Mouse (Mus musculus): ENCODE data around the gene Ccrl2.

The Ccrl2 gene

DNA sequence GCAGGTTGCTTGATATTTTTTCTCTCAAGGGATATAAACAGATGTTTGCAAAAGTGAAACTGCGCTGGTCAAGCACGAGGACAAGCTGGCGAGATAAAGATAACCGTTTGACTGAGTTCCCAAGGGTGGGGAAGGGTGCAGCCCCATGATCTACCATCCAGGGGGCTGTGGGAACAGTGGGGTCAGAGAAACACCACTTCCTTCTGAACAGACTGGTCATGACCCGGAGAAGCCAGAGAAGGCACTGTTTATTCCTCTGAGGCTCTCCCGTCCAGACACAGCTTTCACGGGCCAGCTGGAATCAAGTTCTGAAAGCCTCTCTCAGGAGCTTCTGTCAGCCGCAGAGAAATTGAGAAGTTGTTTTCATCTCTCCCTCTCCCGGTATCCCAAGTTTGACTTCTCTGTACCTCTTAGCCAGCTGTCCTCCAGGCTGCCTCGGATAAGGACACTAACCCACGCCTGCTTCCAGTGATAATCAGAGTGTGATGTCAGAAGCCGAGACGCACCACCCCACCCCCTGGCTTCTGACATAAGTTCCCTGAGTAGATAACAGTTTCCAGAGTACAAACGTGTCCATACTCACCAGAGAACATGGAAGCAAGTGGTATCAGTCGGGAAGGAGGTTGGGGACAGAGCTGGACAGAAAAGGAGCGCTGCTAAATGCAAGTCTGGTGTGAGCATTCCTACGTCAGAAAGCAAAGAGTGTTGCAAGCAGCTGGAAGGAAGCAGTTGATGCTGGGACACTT, at the start of gene Ccrl2:
Gene Ccrl2 (minus strand): TSS at position 722 of the 746 bp plus-strand sequence.
- peak; percentile 53 for DNase-seq (ENCODE audit: low spot score)

DNA sequence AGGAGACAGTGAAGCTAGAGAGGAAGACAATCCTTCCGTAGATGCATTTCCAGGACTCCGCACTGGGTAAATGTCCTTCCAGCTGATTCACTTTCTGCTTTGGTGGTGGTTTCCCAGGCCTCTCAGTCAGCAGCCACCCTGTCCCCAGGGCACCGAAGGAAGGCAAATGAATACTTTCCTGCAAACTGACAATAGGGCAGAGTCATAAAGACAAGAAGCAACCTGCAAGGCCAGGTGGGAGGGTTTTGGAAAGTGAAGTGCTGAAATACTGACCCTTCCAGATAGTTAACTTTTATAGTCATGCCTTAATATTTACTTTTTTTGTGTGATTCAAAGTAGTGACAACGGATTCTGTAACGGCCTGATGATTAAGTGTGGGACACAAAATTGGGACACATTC, 46.6 kb upstream of the Ccrl2 start:
- DNase-seq (ENCODE audit: low spot score) = no peak

DNA sequence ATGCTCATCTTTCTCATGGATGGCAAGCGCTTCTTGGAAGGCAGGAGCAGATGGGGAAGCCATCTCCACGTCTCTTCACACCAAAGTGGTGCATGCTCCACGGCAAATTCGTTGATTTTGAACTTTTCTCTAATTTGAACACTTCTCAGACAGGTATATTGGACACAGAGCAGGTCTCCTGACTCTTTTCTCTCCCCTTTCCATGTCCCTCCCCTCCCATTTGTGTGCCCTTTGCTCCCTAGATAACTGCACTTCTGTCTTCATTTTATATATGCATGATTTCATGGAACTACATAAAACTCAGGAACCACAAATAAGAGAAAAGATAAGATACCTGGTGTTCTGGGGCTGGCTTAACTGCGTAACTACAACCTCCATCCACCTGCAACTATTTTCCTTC, 46.0 kb upstream of the Ccrl2 start:
- no peak for DNase-seq (ENCODE audit: low spot score)

DNA sequence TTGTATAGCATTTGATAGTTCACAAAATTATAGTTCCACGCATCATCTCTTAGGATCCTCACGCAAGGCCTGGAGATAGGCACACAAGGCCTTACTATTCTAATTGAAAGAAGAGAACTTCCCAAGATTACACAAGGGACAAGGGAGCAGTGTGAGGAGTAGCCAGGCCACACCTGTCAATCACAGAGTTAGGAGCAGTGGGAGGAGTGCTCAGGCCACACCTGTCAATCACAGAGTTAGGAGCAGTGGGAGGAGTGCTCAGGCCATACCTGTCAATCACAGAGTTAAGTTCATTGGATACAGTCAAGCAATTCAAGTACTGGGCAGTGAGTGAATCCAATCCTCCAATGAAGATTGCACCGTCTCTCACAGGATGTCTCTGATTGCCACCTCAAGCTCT, 43.1 kb upstream of the Ccrl2 start:
- DNase-seq (ENCODE audit: low spot score) = no peak

DNA sequence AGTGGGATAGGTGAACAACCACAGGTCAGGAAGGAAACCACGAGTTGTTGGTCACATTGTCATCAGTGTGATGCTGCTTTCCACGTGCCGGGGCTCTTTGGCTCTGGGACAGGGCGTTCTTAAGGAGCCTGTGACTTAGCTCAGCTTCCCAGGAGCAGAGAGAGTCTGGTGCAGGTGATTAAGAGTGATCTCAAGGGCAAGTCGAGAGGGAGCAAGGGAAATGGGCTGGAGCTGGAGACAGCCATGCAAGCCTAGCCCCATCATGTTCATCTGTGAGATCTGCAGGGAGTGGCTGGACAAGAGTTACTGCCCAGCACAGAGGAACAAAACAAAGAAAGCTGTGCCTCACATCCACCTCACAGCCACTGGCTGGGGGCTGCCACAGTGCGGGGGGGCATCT, 40.2 kb upstream of the Ccrl2 start:
- DNase-seq (ENCODE audit: low spot score) = no peak

DNA sequence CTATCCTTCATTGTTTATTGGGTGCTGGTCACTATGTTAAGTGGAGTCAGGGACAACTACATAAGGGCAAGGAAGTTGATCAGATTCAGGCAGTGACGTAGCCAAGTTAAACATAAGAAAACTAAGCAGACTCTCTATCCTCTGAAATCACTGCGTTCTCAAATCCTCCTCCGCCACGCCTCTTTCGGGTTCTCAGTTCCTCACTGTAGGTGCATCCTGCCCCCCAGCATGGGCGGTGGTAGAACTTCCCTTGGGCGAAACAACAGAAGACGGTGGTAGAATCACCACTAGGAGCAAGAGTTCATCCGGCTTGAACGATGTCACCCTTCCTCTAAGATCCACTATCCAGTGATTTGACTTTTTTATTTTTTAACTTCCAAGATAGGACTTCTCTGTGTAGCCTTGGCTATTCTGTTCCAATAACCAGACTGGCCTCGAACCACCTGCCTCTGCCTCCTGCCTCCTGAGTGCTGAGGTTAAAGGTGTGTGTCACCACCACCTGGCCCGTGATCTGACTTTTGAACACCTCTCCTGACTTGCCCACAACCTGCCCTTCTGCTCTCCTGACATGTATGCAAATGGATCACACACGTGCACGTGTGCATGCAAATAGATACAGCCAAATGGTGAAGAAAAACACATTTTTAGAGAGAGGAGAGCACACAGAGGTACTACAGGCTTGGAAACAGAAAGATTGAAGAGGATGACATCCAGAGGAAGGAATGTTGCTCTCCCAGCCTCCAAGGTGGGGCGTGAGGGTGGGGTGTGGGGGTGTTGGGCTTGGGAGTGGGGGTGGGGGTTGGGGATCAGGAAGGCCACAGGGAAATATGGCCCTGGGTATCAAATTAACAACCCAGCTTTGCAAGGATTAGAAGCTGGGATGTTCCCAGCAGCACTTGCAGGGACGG, 39.4 kb upstream of the Ccrl2 start:
- no peak for DNase-seq (ENCODE audit: low spot score)

DNA sequence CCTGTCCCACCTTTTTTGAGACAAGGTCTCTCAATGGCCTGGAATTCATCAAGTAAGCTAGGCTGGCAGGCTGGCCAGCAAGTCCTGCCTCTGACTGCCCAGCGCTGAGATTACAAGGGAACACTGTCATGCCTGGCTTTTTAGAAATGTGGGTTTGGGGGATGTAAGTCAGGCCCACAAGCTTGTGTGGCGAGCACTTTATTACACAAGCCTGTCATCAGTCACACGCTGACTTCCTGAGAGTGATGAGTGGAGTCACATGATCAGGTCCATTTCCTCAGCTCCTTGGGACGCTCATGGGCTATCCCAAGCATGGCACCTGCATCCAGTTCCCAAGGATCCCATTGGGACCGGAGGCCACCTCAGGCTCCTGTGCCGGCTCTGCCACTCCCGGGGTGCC, 38.4 kb upstream of the Ccrl2 start:
- DNase-seq (ENCODE audit: low spot score) = no peak

DNA sequence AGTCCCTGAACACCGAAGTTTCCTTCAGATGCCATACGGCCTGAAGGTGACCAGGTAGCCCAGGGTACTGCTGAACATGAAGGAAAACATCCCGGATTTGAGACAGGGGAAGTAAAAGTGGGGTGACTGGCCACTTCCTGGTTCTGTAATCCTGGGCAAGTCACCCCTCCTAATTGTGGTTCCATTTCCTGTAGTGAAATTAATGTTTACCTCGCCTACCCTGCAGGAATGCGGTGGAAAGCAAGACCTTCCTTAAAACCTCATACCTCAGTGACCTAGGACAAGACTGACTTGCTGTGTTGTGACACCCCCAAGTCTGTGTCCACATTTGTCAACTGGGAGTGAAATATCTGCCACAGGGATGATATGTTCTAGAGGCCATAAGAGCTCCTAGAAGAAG, 37.3 kb upstream of the Ccrl2 start:
- no peak for DNase-seq (ENCODE audit: low spot score)

DNA sequence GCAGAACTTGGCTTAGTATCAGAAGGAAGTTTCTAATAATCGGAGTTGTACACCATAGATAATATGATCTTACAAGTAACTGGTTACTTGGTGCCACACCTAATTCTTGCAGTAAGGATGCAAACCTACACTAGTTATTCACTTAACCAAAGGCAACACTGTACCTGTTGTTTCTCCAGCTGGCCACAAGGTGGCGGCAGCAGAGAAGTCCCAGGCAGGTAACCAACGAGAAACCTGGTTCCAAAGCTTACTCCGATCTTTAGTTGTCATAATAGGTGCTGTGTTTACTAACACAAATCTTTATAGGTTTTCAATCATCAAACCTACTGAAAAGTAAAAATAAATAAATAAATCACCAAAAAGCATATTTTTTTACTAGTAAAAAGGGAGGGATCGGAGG, 35.8 kb upstream of the Ccrl2 start:
- DNase-seq (ENCODE audit: low spot score) = peak; percentile 11

DNA sequence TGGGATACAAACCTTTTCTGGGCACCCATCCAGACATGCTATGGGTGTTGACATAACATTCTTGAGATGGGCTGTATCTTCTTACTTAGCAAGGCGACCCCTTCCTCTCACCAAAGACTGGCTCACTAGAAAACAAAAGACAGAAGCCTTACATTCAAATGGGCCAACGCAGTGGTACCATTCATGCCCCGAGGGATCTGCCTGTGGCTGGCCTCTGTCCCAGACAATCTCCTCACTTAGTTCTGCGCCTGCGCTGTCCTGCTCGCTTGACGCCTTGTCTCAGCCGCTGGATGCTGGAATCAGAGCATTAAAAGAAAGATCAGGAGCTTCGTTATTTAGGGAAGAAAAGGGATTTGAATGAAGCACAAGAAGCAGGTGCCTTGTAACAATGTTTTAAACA, 35.3 kb upstream of the Ccrl2 start:
- DNase-seq (ENCODE audit: low spot score) = no peak

DNA sequence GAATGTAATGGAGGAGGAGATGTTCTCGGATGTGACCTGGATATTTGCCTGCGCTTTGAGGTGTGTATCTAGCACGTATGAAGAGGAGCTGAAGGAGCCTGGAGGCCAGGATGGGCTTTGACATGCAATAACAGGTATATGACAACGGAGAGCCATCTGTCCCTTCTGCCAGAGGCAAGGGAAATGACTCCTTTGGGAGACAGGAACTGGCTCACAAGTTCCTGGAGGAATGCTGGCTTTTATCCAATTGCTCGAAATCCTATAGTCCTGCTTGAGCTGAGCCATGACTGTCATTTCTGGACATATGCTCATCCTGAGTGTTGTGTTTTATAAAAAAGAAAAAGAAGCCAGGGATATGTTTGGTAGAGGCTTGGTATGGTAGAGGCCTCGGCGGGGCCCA, 31.6 kb upstream of the Ccrl2 start:
- no peak for DNase-seq (ENCODE audit: low spot score)

DNA sequence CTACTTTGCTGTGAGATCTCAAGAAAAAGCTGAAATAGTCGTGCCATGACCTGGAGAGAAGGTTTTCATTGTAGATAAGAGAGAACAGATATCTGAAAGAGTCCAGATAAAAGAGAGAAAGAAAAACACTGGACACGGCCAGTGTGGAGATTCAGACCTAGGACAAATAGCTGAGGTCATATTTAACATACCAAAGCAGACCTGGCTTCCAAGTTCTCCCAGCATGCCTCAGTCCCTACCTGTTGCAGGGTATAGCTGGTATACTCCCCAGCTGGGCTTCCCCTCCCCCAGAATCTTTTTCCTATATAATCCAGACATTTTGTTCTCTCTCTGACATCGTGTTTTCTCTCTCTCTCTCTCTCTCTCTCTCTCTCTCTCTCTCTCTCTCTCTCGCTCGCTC, 30.6 kb upstream of the Ccrl2 start:
- DNase-seq (ENCODE audit: low spot score) = no peak

DNA sequence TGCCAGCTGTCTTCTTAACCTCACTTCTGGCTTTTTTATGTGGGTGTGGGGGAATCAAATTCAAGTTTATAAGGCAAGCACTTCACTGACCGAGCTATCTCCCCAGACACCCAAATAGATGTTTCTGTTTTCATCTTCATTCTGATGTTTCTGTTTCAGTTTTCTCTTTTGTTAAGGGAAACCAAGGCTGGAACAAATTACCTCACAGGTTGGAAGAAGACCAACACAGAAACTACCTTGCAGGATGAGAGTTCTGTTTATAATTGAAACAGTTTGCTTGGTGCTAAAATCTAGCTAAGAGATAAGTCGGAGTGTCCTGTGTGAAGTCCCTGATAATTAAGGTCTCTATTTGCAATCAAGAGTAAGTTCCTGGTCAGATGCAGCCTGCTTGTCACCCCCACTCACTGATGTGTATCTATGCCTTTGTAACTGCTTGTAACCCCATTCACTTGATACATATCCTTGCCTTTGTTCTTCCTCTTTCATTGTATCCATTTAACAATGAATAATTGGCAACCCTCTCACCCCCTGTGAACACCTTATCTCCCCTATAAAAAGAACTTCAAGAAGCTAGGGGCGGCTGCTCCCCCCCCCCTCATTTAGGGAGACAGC, 29.8 kb upstream of the Ccrl2 start:
- no peak for DNase-seq (ENCODE audit: low spot score)

DNA sequence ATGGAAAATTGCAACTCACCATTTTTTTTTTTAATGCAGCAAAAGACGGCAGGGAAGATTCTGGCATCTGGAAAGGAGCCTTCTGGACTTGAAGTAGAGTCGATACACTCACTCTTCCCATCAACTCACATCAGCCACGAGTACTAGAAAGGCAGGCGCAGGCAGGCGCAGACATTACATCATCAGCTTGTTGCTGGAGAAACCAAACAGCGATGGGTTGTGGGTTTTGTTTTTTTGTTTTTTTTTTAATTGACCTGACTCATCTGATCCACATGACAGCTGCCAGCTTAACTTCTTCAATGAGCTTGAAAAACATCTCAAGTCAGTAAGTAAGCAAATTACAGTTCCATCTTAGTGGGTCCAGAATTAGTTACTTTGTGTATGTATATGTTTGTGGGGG, 28.8 kb upstream of the Ccrl2 start:
- no peak for DNase-seq (ENCODE audit: low spot score)

DNA sequence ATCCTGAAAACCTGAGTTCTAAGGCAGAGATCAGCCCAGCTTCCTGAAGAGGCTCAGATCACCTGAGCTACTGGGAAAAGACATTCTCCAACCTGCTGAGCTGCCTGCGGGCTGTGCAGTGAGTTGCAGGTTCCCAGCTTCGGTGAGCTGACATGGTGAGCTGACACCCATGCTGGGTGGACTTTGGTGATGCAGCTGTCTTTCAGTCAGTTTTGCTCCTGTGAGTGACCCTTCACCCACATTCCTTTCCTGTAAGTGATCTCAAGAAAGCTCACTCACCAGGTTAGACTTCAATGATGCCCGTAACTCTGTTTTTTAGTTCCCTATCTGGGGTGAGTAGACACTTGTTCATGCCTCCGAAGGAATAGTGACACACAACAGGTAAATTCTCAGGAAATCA, 28.0 kb upstream of the Ccrl2 start:
- no peak for DNase-seq (ENCODE audit: low spot score)

DNA sequence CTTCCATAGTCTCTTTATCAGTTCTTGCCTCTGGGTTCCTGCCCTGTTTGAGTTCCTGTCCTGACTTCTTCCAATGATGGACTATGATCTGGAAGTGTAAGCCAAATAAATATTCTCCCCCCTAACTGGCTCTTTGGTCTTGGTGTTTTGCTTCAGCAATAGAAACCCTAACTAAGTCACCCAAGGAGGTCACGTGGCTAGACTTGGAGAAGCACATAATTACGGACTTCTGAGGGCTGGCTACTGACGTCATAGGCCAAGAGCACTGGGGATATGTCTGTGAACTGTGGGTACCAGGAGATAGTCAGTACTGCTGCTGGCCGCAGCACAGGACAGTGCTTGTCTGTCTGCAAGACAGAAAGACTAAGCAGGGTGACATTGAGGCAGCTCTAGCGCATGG, 24.4 kb upstream of the Ccrl2 start:
- no peak for DNase-seq (ENCODE audit: low spot score)

DNA sequence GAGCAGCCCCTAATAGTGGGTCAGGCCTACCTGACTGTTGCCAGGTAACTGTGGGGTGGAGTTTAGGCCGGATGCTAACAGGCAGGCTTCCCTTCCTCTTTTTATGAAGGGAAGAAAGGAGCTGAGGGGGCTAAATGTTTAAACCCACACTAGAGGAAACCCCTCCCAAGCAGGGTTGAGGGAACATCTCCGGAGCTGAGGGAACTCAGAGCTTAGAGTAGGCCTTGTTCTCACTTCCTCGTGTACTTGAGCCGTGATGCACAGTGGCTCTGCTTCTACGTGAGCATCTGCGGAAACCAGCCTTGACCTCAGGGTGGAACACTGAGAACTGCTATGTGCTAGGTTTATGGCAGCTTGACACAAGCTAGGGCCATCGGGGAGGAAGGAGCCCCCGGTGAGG, 23.5 kb upstream of the Ccrl2 start:
- DNase-seq (ENCODE audit: low spot score) = no peak

DNA sequence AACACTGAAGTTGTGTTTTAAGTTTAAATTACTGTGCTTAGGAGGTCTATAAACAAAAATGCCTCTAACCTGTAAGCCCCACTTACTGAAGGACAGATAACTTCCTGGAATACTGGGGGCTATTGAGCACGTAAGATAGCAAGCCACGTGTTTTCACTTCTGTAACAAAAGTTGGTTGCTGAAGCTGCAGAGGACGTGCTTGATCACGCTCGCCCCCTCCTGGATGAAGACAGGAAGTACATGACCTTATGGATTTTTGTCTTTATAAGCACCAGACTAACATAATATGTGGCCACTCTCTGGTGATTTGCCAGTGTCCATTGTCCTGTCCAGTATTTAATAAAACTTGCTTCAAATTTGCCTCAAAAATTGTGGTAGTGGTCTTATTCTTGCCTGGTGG, 20.4 kb upstream of the Ccrl2 start:
- DNase-seq (ENCODE audit: low spot score) = no peak

DNA sequence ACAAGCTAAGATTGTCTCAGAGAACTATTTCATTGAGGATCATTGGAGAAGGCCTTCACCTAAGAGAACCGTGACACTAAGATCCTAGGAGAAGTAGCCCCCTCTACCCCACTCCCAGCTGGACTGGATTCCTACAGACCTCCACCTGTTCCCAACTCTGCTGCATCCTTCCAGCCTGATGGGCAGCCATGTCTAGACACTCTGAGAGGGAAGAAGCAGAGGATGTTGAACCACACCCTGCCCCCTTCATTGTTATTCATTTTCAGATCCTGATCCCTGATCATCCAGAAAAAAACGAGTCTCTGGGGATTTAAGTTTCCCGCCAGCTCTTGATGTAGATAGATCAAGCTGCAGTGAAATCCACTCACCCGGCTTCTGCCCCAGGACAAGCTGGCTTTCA, 15.7 kb upstream of the Ccrl2 start:
- DNase-seq (ENCODE audit: low spot score) = no peak

DNA sequence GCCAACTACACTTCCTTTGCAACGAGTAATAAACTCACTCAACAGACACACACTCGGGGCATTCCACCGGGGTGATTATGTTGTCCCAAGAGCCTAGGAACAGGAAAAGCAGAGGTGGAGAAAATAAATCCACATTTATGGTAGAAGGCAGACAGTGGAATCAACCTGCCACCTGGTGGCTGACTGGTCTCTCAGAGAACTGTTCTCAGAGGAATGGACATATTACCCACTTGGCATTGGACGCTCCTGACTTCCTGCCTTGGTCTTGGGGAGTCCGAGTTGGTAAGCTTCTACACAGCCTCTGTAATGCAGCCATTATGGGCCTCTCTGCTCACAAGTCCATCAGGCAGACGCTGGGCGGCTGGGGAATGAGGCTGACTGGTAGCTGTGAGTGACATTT, 14.9 kb upstream of the Ccrl2 start:
- DNase-seq (ENCODE audit: low spot score) = no peak

DNA sequence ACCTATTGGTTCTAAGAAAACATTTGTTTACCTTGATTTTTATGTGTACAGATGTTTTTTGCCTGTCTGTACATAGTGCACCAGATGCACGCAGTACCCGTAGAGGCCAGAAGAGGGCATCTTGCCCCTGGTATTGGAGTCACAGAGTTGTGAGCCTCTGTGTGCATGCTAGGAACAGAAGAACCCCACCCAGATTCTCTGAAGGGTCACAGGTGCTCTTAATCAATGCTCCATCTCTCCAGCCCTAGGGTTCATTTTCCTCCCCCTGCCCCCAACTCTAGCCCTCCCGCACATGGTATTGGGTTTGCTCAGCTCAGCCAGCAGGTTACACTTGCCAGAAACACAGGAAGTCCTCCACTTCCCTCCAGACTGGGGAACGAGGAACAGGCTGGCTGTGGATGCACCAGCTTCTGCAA, 13.2 kb upstream of the Ccrl2 start:
- DNase-seq (ENCODE audit: low spot score) = no peak

DNA sequence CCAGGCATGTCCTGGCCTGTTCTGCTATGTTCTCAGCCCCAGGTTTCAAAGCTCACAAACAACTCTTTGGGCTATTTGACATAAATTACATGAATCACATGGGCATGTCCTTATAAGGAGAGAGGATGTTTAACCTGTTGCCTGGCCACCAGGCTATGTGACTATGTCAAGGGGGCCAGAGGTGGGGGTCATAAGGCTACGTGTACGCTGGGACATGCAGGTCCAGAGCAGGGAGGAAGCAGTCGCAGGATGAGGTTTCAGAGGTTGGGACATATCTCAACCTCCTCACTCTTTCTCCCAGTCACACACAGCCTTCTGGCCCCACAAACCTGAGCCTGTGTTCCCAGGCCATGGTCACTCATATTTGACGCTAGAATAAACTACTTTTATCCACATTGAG, 9.7 kb upstream of the Ccrl2 start:
- no peak for DNase-seq (ENCODE audit: low spot score)

DNA sequence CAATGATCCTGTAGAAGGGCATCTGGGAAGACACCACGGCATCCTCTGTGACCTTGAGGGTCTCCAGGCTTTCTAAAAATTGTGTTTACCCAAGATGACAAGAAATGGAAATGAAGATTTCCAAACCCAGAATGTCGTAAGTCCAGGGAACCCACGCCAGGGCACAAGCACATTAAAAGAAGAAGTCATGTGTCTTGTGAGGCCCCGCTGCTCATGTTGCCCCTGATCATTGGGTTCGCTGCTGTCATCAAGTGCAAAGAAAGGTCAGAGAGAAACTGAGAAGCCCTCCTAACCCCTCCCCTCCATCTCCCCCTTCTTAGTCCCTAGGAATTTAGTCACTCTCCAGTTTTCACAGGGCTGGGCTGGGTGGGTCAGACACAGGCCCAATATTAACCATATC, 5.5 kb upstream of the Ccrl2 start:
- no peak for DNase-seq (ENCODE audit: low spot score)

Data from yolk sac, embryonic 10.5 days (tissue).